Mouse (Mus musculus): ENCODE data around the gene Man1c1. TPM values are rescaled to one million over a fixed set of nuclear protein-coding genes. Genes with fewer than 3 reads are reported as not detected.

Gene Man1c1
- polyA plus RNA-seq, 1 experiment from 2014 or later, result 4.7 TPM

DNA sequence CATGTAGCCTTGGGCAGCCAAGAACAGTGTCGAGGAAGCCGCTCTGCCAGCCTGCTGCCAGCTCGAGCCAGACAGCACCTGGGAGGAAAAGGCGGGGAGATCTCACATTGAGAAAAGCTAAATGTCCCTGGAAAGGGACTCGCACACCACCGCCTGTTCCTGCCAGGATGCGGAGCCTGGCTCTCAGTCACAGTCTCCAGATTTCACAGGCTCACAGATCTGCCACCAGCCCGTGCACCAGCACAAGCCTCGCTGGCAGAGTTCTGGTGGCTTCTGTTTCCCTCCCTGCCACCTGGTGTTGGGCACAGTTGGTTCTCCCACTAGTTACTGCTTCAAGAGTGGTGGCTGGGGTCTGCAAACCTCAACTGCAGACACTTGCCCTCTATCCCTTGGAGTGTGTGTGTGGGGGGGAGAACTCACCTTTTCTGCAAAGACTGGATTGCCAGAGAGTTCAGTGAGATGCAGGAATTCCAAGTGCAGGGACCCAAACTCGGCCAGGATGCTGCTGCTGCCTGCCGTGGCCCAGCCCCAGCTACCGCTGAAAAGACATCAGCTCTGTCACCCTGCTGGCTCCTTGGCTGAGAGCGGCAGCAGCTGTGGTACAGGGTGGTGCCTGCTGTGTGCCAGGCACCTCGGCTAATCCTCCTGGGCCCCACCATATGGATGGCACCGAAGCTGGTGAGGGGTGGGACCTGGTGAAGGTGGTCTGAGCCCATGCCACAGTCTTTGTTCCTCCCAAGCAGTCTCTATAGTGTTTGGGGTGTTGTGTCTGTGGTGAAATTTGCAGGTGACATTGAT, 123.5 kb downstream of the Man1c1 start:
- no peaks in the 10 kb centered on the region for H3K27me3 ChIP-seq (replicated peaks)
- no peaks in the 10 kb centered on the region for H3K9me3 ChIP-seq (replicated peaks)
- no peaks in the 10 kb centered on the region for H3K36me3 ChIP-seq
- H3K4me2 ChIP-seq, result no peak overlapping the region
- H3K9ac ChIP-seq (replicated peaks), result no peak overlapping the region
- 59% methylated on average over 15 of the region's 15 CpGs for WGBS
- no peak overlapping the region for H3K4me3 ChIP-seq (replicated peaks)
- no peak; the same call in 1 of the 2 replicates for ATAC-seq (ENCODE audit: low FRiP score)
- H3K4me1 ChIP-seq, result peaks cover 29% of the 10 kb centered on the region
- H3K27ac ChIP-seq (replicated peaks), result peak overlapping the region; percentile 54

DNA sequence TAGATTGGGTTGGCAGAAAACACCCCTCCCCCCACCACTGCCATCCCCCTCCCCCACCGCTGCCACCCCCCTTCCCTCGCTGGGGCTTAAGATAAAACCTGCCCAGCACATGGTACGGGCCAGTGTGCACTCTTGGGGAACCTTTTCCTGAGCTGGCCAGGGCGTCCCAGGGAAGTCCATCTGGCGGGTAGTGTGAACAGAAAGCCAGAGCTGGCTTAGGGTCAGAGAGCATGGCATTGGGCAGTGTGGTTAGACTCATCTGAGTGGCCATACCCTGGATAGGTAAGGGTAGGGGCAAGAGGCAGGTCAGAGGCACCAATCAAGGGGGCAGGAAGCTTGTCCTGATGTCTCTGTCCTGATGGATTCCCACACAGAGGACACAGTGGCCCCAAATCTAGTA, 124.5 kb downstream of the Man1c1 start:
- Histone ChIP-seq H3K27me3 (replicated peaks) (no peaks in the 10 kb centered on the region), H3K27ac (replicated peaks) (peak overlapping the region; percentile 54; the same call in 1 of the 2 replicates), H3K4me3 (replicated peaks) (no peak overlapping the region), H3K9ac (replicated peaks) (no peak overlapping the region), H3K4me2 (no peak overlapping the region), H3K36me3 (no peaks in the 10 kb centered on the region), H3K9me3 (replicated peaks) (no peaks in the 10 kb centered on the region), H3K4me1 (peaks cover 32% of the 10 kb centered on the region)
- ATAC-seq (ENCODE audit: low FRiP score), result no peak; the same call in 1 of the 2 replicates
- 32% methylated on average over 5 of the region's 5 CpGs for WGBS

DNA sequence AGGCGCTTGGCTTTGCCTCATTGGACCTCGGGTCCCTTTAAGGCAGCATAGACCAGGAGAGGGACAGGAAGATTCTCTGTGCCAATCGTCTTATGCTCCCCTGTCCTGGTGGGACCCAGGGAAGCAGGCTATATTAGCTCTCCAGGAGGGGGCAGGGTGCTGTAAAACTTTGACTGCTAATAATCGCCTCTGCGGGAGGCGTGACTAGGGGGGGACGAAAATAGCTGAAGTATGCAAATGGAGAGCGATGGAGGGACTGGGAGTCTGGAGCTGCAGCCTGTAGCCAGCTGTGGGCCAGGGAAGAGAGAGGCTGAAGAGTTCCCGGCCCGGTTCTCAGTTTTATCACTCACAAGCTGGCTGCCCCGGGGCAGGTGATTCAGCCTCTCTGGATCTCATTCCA, 124.9 kb downstream of the Man1c1 start:
- Histone ChIP-seq H3K4me2 (peak overlapping the region; percentile 22; the same call in 1 of the 2 replicates), H3K4me3 (replicated peaks) (no peak overlapping the region), H3K9me3 (replicated peaks) (no peaks in the 10 kb centered on the region), H3K27ac (replicated peaks) (no peak overlapping the region; the same call in 1 of the 2 replicates), H3K9ac (replicated peaks) (no peak overlapping the region), H3K27me3 (replicated peaks) (no peaks in the 10 kb centered on the region), H3K4me1 (peaks cover 32% of the 10 kb centered on the region), H3K36me3 (no peaks in the 10 kb centered on the region)
- 9% methylated on average over 11 of the region's 11 CpGs for WGBS
- ATAC-seq (ENCODE audit: low FRiP score), result peak; percentile 24; the same call in 1 of the 2 replicates

DNA sequence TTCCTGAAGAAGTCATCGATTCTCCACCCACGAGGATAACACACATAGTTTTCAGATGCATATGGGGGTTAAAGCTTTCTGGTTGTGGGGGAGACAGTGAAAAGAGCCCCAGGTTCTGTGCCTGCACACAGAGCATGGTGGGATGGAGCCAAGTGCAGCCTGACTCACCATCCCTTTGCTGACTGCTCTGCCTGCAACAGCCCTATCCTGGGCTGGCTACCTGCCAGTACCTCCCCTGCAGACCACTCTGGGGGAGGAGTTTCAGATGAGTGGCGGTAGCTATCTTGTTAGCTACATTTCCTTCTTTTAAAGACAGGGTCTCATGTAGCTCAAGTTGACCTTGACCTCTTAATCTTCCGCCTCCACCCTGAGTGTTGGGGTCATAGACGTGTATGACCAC, 125.7 kb downstream of the Man1c1 start:
- no peak for ATAC-seq (ENCODE audit: low FRiP score)
- WGBS, result 65% methylated on average over 5 of the region's 5 CpGs
- H3K9me3 ChIP-seq (replicated peaks), result no peaks in the 10 kb centered on the region

DNA sequence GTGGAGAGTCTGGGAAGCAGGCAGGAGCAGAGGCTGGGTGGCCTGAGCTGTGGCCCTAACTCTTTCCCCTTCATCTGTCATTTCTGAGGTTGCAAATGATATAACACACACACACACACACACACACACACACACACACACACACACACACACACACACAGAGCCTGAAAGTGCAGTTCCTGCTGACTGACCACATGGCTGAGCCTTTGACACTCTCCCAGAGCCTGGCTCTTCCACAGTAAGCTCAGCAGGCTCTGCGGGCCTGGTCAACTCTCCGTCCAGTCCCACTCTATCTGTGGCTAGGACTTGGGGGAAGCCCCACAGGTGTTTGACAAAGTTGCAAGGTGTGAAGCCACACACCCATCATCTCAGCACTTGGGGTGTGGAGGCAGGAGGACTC, 126.8 kb downstream of the Man1c1 start:
- no peak overlapping the region for H3K9ac ChIP-seq (replicated peaks)
- WGBS, result 86% methylated on average over 2 of the region's 2 CpGs
- no peak for ATAC-seq (ENCODE audit: low FRiP score)

More for the DNA sequence above, 125.7 kb downstream of the Man1c1 start:
- no peak overlapping the region for H3K27ac ChIP-seq (replicated peaks)
- no peaks in the 10 kb centered on the region for H3K36me3 ChIP-seq
- no peak overlapping the region for H3K4me3 ChIP-seq (replicated peaks)
- H3K4me1 ChIP-seq, result peaks cover 32% of the 10 kb centered on the region
- no peak overlapping the region for H3K4me2 ChIP-seq
- H3K27me3 ChIP-seq (replicated peaks), result no peaks in the 10 kb centered on the region
- H3K9ac ChIP-seq (replicated peaks), result no peak overlapping the region

DNA sequence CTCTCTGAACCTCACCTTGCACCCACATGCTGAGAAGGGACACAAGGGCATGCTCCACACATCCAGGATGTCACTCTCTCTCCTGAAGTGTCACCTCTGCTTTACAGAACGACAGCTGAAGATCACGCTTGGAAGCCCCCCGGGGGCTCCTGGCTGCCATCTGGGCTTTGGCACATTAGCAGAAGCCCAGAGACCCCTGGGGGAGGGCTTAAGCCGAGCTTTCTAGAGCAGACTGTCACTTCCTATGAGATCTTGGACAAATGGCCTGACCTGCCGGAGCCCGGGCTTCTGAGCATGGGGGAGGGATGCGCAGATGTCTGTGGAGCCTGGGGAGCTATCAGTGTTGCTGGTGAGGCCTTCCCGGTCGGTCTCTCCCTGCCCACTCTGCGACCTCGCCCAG, 128.6 kb downstream of the Man1c1 start:
- Histone ChIP-seq H3K27ac (replicated peaks) (no peak overlapping the region), H3K4me1 (peaks cover 30% of the 10 kb centered on the region), H3K4me2 (no peak overlapping the region), H3K9me3 (replicated peaks) (no peaks in the 10 kb centered on the region), H3K36me3 (no peaks in the 10 kb centered on the region), H3K9ac (replicated peaks) (no peak overlapping the region), H3K4me3 (replicated peaks) (no peak overlapping the region), H3K27me3 (replicated peaks) (no peaks in the 10 kb centered on the region)
- no peak for ATAC-seq (ENCODE audit: low FRiP score)
- 38% methylated on average over 11 of the region's 11 CpGs for WGBS

More for the DNA sequence above, 126.8 kb downstream of the Man1c1 start:
- no peaks in the 10 kb centered on the region for H3K9me3 ChIP-seq (replicated peaks)
- H3K36me3 ChIP-seq, result no peaks in the 10 kb centered on the region
- no peak overlapping the region for H3K4me2 ChIP-seq
- no peak overlapping the region for H3K27ac ChIP-seq (replicated peaks)
- H3K4me1 ChIP-seq, result peaks cover 32% of the 10 kb centered on the region
- no peak overlapping the region for H3K4me3 ChIP-seq (replicated peaks)
- H3K27me3 ChIP-seq (replicated peaks), result no peaks in the 10 kb centered on the region

DNA sequence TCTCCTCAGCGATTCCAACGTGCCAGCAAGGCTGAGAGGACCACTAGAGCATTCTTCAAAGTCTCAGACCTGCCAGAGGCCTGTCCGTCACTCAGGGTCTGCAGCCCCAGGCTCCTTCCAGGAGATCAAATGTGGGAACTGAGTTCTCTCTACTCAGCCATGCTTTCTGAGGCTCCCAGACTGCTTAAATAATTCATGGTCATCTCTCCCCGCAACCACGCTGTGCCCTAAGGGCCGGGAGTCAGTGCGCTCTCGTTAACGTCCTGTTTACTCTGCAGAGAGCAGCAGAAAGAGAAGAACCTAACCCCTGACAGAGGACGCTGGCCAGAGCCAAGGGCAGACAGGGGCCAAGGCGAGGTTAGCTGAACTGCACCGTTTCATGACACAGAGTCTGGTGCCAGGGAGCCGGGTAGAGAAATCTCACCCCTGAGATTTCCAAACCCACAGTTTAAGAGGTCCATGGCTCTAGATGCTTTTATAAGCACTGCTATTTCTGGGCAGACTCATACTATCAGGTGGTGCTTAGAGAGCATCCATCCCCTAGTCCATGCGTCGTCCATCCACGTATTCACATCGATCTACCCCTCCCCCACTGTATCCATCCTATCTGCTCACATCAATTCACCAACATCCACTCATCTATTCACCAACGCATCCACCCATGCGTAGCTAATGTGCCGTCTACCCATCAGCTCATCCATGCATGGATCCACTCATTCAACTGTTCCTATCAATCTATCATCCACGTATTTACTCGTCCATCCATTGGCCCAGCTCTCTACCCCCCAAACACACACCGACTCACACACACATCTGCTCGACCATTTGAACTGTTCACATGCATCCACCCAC, 131.4 kb downstream of the Man1c1 start:
- Histone ChIP-seq H3K36me3 (no peaks in the 10 kb centered on the region), H3K9me3 (replicated peaks) (no peaks in the 10 kb centered on the region), H3K4me3 (replicated peaks) (no peak overlapping the region), H3K27ac (replicated peaks) (no peak overlapping the region), H3K9ac (replicated peaks) (no peak overlapping the region), H3K4me1 (peaks cover 10% of the 10 kb centered on the region), H3K27me3 (replicated peaks) (no peaks in the 10 kb centered on the region), H3K4me2 (no peak overlapping the region)
- WGBS, result 67% methylated on average over 24 of the region's 24 CpGs
- no peak for ATAC-seq (ENCODE audit: low FRiP score)

DNA sequence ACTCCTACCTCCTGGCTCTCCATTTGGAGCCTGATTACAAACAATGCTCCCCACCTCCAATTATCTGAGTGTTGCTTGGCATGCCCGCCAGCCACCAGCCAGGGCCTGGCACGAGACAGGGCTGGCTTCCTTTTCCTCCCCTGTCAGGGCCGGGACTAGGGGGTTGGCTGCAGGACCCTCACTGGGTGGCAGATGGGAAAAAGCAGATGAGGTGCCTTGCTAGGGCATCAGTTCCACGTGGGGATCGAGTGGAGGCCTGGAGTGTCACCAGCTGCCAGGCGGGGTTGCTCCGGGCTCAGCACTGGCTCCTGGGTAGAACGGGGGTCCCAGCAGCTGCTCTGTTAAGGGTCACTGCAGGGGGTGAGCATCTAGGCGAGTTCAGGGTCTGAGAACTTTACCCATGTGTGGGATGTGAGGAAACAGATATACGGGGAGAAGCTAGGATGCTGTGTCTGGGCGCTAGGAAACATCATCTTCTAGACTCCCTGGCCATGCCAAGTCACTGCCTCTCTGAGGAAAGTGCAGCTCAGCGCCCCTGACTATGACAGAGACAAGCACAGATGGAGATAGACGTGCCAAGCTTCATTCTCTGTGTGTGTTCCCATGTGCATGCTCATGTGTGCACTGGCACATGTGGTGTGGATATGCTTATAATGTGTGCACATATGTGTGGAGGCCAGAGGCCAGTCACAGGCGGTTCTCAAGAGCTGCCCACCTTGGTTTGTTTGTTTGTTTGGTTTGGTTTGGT, 133.2 kb downstream of the Man1c1 start:
- no peaks in the 10 kb centered on the region for H3K9me3 ChIP-seq (replicated peaks)
- no peak overlapping the region for H3K4me3 ChIP-seq (replicated peaks)
- 47% methylated on average over 14 of the region's 14 CpGs for WGBS
- peak overlapping the region; percentile 33; the same call in 1 of the 2 replicates for H3K27ac ChIP-seq (replicated peaks)
- no peaks in the 10 kb centered on the region for H3K36me3 ChIP-seq
- no peak overlapping the region for H3K9ac ChIP-seq (replicated peaks)
- H3K4me2 ChIP-seq, result no peak overlapping the region
- H3K27me3 ChIP-seq (replicated peaks), result no peaks in the 10 kb centered on the region
- H3K4me1 ChIP-seq, result peaks cover 14% of the 10 kb centered on the region
- ATAC-seq (ENCODE audit: low FRiP score), result no peak

DNA sequence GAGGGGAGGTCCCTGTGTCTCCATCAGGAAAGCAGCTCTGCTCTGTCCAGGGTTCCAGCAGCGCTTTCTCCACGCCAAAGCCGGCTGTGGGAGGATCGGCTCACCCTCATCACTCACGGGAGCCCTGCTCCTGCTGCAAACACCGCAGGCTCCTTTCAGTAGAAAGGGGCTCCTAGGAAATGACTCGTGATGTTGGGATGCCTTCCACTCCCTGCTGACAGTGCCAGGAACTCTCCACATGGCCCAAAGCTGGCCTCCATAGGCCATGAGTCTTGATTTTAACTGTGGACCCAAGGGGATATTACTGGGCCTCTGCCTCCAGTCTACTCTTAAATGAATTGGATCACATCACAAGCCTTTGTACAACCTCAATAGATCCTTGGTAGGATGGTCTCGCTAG, 134.3 kb downstream of the Man1c1 start:
- no peak overlapping the region for H3K9ac ChIP-seq (replicated peaks)
- no peaks in the 10 kb centered on the region for H3K27me3 ChIP-seq (replicated peaks)
- H3K27ac ChIP-seq (replicated peaks), result no peak overlapping the region
- no peak for ATAC-seq (ENCODE audit: low FRiP score)
- 74% methylated on average over 8 of the region's 8 CpGs for WGBS
- peaks cover 10% of the 10 kb centered on the region for H3K36me3 ChIP-seq
- H3K9me3 ChIP-seq (replicated peaks), result no peaks in the 10 kb centered on the region
- no peak overlapping the region for H3K4me2 ChIP-seq
- H3K4me1 ChIP-seq, result peaks cover 9% of the 10 kb centered on the region; the same call in 1 of the 2 replicates
- no peak overlapping the region for H3K4me3 ChIP-seq (replicated peaks)

DNA sequence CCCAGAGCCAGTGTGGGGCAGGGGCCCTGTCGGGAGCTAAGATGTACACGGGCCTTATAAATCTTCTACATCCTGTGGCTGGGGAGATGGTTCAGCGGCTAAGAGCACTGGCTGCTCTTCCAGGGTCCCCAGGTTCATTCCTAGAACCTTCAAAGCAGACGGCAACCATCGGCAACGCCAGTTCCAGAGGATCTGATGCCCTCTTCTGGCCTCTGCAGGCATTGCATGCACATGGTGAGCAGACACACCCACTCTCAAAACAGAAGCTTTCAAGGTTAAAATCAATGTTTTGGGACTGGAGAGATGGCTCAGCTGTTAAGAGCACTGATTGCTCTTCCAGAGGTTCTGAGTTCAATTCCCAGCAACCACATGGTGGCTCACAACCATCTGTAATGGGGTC, 134.9 kb downstream of the Man1c1 start:
- Histone ChIP-seq H3K27me3 (replicated peaks) (no peaks in the 10 kb centered on the region), H3K4me3 (replicated peaks) (no peak overlapping the region), H3K9me3 (replicated peaks) (no peaks in the 10 kb centered on the region), H3K36me3 (peaks cover 10% of the 10 kb centered on the region), H3K4me2 (no peak overlapping the region), H3K27ac (replicated peaks) (no peak overlapping the region), H3K9ac (replicated peaks) (no peak overlapping the region), H3K4me1 (peaks cover 9% of the 10 kb centered on the region; the same call in 1 of the 2 replicates)
- ATAC-seq (ENCODE audit: low FRiP score), result no peak
- 74% methylated on average over 6 of the region's 6 CpGs for WGBS

All from neural tube, embryonic 15.5 days (tissue).